Mouse (Mus musculus) neural tube, embryonic 15.5 days (tissue): ENCODE measurements at regions not wholly inside any gene's neighbourhood (a gene's known extent, or its start where the extent isn't known, plus 50 kb on each side); places are given as distances from the start of the nearest gene placed in this dataset.
"Not testable (repeated sequence)": the region's sequence is repeated elsewhere in the genome, so short reads cannot be mapped to it uniquely, and the experiment has no call there.

ENCODE experiments used
- ATAC-seq: fragments of 200-750 bp; cut with Nextera tagmentation; 2 replicates; pipeline ENCODE4 v1.8.0; 2017; ENCODE audit warnings: mild to moderate bottlenecking, moderate TSS enrichment, moderate library complexity; ENCODE audit not compliant: low FRiP score
- H3K27ac ChIP-seq: fragments of 300-500 bp; sonication (generic); replicated peaks from 2 replicates; pipeline ENCODE4 v1.5.1; 2015; ENCODE audit warnings: mild to moderate bottlenecking, inconsistent platforms
- H3K27me3 ChIP-seq: fragments of 300-500 bp; sonication (generic); replicated peaks from 2 replicates; pipeline ENCODE4 v1.6.1; 2015; ENCODE audit warnings: inconsistent platforms
- H3K36me3 ChIP-seq: fragments of 300-500 bp; sonication (generic); 2 replicates; pipeline ENCODE4 v1.6.1; 2015; ENCODE audit warnings: inconsistent platforms
- H3K4me1 ChIP-seq: fragments of 300-500 bp; sonication (generic); 2 replicates; pipeline ENCODE4 v1.6.1; 2015; ENCODE audit warnings: inconsistent platforms
- H3K4me2 ChIP-seq: fragments of 300-500 bp; sonication (generic); 2 replicates; pipeline ENCODE4 v1.6.1; 2015; ENCODE audit warnings: inconsistent platforms, mild to moderate bottlenecking, moderate library complexity
- H3K4me3 ChIP-seq: fragments of 300-500 bp; sonication (generic); replicated peaks from 2 replicates; pipeline ENCODE4 v1.5.1; 2015; ENCODE audit warnings: mild to moderate bottlenecking, inconsistent platforms
- H3K9ac ChIP-seq: fragments of 300-500 bp; sonication (generic); replicated peaks from 2 replicates; pipeline ENCODE4 v1.6.1; 2015; ENCODE audit warnings: mild to moderate bottlenecking, inconsistent platforms
- H3K9me3 ChIP-seq: fragments of 300-500 bp; sonication (generic); replicated peaks from 2 replicates; pipeline ENCODE4 v1.6.1; 2016; ENCODE audit warnings: inconsistent platforms
- WGBS: fragments of 180-500 bp; shearing (Covaris S2); methylation state at CpG from one replicate; pipeline ENCODE4 v1.1.7; 2015; ENCODE audit warnings: mixed read lengths; 5-methylcytosine and 5-hydroxymethylcytosine counted together

DNA sequence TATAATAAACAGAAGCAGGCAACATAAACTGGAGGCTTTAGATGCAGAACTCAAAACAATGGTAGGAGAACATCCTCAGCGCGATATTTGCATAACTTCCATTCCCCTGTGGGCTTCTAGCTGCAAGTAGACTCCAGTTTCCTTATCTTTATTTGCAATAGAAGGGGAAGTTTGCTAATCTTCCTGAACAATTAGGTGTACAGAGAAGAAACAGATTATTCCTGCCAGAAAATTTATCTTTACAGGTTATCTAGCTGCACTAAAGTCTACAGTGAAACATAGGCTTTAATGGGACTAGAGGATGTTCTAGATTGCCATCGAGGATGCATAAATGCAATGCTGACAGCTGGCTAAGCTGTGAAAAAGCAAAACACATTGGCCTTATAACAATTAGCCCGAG is 1544.0 kb downstream of the Efna5 start:
- H3K4me1 ChIP-seq, result no peaks in the 10 kb centered on the region
- no peaks in the 10 kb centered on the region for H3K9me3 ChIP-seq
- H3K9ac ChIP-seq, result no peak overlapping the region
- 84% methylated on average over 4 of the region's 4 CpGs for WGBS
- no peak overlapping the region for H3K4me3 ChIP-seq
- ATAC-seq, result no peak
- H3K4me2 ChIP-seq, result no peak overlapping the region
- no peaks in the 10 kb centered on the region for H3K36me3 ChIP-seq
- no peaks in the 10 kb centered on the region for H3K27me3 ChIP-seq
- H3K27ac ChIP-seq, result no peak overlapping the region

DNA sequence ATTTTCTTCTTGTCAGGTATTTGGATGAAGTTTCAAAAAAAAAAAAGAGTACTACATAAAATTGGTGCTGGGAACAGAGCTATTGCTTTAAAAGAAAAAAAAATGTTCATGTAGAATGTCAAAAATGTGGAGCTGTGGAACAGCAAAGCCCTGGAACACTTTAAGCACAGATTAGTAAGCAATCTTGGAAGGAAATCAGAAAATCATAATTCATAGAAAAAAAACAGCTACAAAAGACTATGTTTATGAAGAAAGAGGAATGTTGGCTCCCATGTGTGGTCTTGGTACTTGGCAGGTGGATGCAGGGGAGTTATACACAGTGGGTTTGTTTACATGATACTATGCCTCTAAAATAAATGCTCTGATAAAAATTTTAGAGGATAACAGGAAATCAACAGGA is 1555.7 kb downstream of the Efna5 start:
- Histone ChIP-seq H3K4me3 (no peak overlapping the region), H3K9me3 (no peaks in the 10 kb centered on the region), H3K27ac (no peak overlapping the region), H3K4me1 (no peaks in the 10 kb centered on the region), H3K36me3 (no peaks in the 10 kb centered on the region), H3K27me3 (no peaks in the 10 kb centered on the region), H3K9ac (no peak overlapping the region), H3K4me2 (no peak overlapping the region)
- ATAC-seq, result no peak

DNA sequence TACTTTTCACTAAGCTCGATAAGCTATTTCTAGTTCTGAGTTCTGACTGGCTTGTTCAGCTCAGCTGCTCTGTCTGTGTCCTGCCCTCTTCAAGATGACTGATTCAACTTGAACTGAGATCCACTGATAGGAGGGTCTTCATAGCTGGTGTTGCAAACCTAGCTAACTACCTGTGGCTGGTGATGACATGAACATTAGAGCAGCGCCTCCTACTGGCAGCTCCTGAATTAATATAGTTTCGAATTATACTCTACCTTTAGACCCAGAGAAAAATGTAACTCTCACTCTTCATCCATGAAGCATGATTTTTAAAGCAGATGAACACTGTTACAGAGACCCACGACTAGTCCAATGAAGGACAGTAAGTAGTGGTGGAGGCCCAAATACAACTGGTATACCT is 1560.3 kb downstream of the Efna5 start:
- 68% methylated on average over 4 of the region's 4 CpGs for WGBS
- ATAC-seq, result no peak
- H3K4me3 ChIP-seq, result no peak overlapping the region
- no peak overlapping the region for H3K27ac ChIP-seq
- H3K4me2 ChIP-seq, result no peak overlapping the region
- no peaks in the 10 kb centered on the region for H3K27me3 ChIP-seq
- no peak overlapping the region for H3K9ac ChIP-seq
- H3K36me3 ChIP-seq, result no peaks in the 10 kb centered on the region
- H3K4me1 ChIP-seq, result no peaks in the 10 kb centered on the region
- H3K9me3 ChIP-seq, result no peaks in the 10 kb centered on the region

DNA sequence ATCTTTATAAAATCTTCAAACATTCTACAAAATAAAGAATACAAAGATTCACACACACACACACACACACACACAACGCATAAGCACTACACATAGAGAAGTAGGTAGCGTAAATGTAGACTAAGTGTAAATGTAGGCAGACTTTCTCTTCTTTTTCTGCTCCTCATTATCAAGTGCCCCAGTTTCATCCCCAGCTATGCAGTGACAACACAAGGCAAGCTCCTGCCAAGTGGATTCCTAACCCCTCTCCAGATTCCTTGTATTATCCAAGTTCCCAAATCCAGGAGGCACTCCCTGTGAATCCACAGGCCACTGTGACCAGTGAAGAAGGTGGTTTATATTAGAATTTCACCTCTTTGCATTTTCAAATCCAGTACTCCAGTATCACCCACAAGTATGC is 1567.7 kb downstream of the Efna5 start:
- H3K4me1 ChIP-seq, result no peaks in the 10 kb centered on the region
- WGBS, result 95% methylated on average over 2 of the region's 2 CpGs
- ATAC-seq, result no peak

DNA sequence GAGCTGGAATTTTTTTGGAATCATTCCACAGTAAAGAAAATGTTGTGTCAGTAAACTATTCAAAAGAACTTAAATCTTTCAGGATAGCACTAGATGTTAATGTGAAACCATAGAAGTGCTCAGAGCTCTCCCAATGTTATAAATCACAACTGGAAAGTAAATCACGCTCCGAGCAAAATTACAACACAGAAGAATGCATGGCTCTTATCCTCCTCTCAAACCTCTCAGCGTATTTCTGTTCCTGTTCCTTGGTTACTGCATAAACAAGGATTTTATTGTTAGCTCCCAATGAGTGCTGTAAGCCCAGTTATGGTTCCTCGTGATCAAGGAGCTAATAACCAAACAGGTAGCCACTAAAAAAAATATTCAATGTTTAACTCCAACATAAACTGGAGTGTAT is 1569.9 kb downstream of the Efna5 start:
- H3K9ac ChIP-seq, result no peak overlapping the region
- H3K36me3 ChIP-seq, result no peaks in the 10 kb centered on the region
- H3K27me3 ChIP-seq, result no peaks in the 10 kb centered on the region
- H3K4me3 ChIP-seq, result no peak overlapping the region
- H3K4me1 ChIP-seq, result no peaks in the 10 kb centered on the region
- H3K4me2 ChIP-seq, result no peak overlapping the region
- no peak for ATAC-seq
- 69% methylated on average over 4 of the region's 4 CpGs for WGBS
- no peaks in the 10 kb centered on the region for H3K9me3 ChIP-seq
- no peak overlapping the region for H3K27ac ChIP-seq

More for the DNA sequence above, 1567.7 kb downstream of the Efna5 start:
- H3K27ac ChIP-seq, result no peak overlapping the region
- no peaks in the 10 kb centered on the region for H3K36me3 ChIP-seq
- no peak overlapping the region for H3K4me2 ChIP-seq
- no peaks in the 10 kb centered on the region for H3K9me3 ChIP-seq
- no peak overlapping the region for H3K9ac ChIP-seq
- no peak overlapping the region for H3K4me3 ChIP-seq
- no peaks in the 10 kb centered on the region for H3K27me3 ChIP-seq

DNA sequence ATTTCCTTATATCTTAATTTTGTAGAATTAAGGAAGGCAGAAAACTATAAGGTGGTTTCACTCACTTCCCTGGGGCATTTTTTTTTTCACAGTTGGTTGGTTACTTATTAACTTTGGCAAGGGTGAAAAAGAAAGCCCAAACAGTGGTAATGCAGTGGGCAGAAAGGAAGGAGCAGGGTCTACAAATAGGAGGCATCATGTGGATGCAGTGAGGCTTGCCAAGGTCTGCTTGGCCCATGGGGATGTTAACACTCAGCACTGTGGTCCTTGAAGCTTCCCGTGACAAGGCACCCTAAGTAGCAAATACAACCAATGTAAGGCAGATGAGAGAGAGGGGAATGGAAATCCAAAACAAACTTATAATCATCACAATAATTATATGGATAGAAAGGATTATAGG is 1577.5 kb downstream of the Efna5 start:
- no peaks in the 10 kb centered on the region for H3K36me3 ChIP-seq
- H3K4me3 ChIP-seq, result no peak overlapping the region
- ATAC-seq, result no peak
- H3K9me3 ChIP-seq, result no peaks in the 10 kb centered on the region
- H3K4me2 ChIP-seq, result no peak overlapping the region
- no peaks in the 10 kb centered on the region for H3K27me3 ChIP-seq
- no peaks in the 10 kb centered on the region for H3K4me1 ChIP-seq
- WGBS, result 58% methylated on average over 1 of the region's 1 CpGs
- H3K27ac ChIP-seq, result no peak overlapping the region
- no peak overlapping the region for H3K9ac ChIP-seq

DNA sequence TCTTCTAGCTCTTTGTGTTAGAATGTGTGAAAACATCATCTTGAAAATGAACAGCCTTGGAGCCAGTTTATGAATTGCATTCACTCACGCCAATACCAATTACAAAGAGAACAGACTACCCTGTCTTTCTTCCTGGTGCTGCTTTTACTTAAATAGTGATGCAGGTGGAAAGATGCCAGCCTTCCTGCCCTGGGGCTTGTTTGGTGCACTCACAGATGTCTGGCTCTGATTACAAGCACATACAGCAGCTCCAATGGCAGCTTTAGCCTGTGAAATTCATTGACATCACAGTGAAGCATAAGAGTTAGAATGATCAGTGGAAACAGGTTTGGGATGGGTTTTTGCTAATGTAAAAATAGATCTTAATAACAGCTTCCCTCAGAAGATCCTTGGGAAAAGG is 1579.1 kb downstream of the Efna5 start:
- 31% methylated on average over 1 of the region's 1 CpGs for WGBS
- Histone ChIP-seq H3K27ac (peak overlapping the region; percentile 37; the same call in 1 of the 2 replicates), H3K4me3 (no peak overlapping the region), H3K4me1 (no peaks in the 10 kb centered on the region), H3K27me3 (no peaks in the 10 kb centered on the region), H3K36me3 (no peaks in the 10 kb centered on the region), H3K4me2 (no peak overlapping the region), H3K9ac (no peak overlapping the region), H3K9me3 (no peaks in the 10 kb centered on the region)
- ATAC-seq, result peak; percentile 72

DNA sequence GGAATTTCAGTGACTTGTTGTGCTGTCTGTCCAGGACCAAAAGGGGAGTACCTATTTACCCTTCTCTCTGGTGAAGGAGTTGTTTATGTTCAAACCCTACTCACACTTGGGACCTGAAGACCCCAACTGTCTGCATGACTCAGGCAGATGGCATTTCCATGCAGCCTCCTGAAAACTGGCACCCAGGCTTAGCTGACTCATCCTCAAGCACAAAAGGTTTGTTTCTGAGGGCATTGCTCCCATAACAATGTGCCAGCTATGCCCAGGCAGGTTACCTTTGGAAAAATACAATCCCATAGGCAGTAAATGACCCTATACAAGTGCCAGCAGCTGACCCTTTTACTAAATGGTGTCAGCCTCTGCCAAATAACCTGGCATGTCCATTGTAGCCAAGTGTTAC is 1579.9 kb downstream of the Efna5 start:
- H3K27me3 ChIP-seq, result no peaks in the 10 kb centered on the region
- no peak for ATAC-seq
- H3K4me2 ChIP-seq, result no peak overlapping the region
- no peak overlapping the region for H3K27ac ChIP-seq
- H3K9me3 ChIP-seq, result no peaks in the 10 kb centered on the region
- H3K36me3 ChIP-seq, result no peaks in the 10 kb centered on the region
- H3K9ac ChIP-seq, result no peak overlapping the region
- no peaks in the 10 kb centered on the region for H3K4me1 ChIP-seq
- H3K4me3 ChIP-seq, result no peak overlapping the region

DNA sequence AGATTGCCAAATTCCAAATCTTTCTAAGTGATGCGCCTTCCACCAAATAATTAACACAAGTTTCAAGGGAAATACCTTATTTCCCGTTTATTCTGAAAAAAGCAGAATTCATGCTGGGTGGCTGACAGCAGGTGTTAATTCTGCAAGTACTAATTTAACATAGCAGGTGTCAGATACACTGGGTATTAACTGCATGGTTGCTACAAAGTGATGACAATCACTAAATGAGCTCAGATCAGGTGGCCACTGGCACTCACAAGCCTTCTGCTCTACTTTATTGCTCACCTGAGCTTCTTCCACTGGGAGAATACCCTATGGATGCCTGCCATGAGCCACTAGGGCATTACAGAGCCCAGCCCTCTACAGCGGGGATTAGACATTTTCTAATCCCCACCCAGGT is 1590.0 kb downstream of the Efna5 start:
- no peak overlapping the region for H3K9ac ChIP-seq
- no peaks in the 10 kb centered on the region for H3K9me3 ChIP-seq
- H3K27ac ChIP-seq, result no peak overlapping the region
- no peak overlapping the region for H3K4me2 ChIP-seq
- ATAC-seq, result no peak
- H3K4me3 ChIP-seq, result no peak overlapping the region
- 70% methylated on average over 3 of the region's 3 CpGs for WGBS
- no peaks in the 10 kb centered on the region for H3K4me1 ChIP-seq
- no peaks in the 10 kb centered on the region for H3K27me3 ChIP-seq
- H3K36me3 ChIP-seq, result no peaks in the 10 kb centered on the region

DNA sequence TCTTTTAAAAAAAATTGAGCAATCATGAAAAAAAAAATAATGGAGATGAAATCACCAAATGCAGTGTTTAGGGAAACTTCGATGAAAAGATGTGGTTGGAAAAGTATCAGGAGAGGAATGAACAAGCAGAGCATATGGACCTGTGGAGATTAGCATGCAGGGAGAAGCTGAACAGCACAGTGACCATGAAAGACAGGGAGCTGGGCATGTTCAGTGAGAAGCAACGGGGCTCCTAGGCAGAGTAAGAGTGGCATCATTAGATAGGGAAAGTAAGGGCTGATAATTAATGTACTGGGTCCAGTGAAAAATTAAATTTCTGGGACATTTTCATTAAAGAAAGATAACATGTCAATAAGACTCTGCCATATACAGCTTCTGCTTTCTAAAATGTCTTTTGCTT is 1592.5 kb downstream of the Efna5 start:
- H3K27me3 ChIP-seq, result no peaks in the 10 kb centered on the region
- no peaks in the 10 kb centered on the region for H3K9me3 ChIP-seq
- H3K4me3 ChIP-seq, result no peak overlapping the region
- no peaks in the 10 kb centered on the region for H3K36me3 ChIP-seq
- ATAC-seq, result no peak
- H3K27ac ChIP-seq, result no peak overlapping the region
- 62% methylated on average over 2 of the region's 2 CpGs for WGBS
- no peaks in the 10 kb centered on the region for H3K4me1 ChIP-seq
- no peak overlapping the region for H3K4me2 ChIP-seq
- no peak overlapping the region for H3K9ac ChIP-seq

DNA sequence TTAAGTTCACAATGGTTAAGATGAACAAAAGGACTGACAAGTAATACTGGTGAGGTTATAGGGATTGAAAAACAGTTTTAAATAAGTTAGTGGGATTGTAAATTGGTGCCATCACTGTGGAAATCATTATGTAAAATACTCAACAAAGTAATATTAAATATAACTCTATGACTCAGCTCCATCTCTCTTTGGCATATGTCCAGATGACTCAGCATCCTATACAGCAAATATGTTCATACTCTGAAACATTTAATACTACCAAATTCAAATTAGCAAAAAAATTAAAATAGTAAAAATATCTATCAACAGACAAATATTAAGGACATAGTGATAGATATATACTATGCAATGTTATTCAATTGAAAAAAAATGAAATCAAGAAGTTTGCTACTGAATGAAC is 1607.5 kb downstream of the Efna5 start:
- Histone ChIP-seq H3K4me2 (no peak overlapping the region), H3K27me3 (no peaks in the 10 kb centered on the region), H3K9ac (no peak overlapping the region), H3K4me1 (no peaks in the 10 kb centered on the region), H3K9me3 (no peaks in the 10 kb centered on the region), H3K36me3 (no peaks in the 10 kb centered on the region), H3K27ac (no peak overlapping the region), H3K4me3 (no peak overlapping the region)
- ATAC-seq, result no peak

DNA sequence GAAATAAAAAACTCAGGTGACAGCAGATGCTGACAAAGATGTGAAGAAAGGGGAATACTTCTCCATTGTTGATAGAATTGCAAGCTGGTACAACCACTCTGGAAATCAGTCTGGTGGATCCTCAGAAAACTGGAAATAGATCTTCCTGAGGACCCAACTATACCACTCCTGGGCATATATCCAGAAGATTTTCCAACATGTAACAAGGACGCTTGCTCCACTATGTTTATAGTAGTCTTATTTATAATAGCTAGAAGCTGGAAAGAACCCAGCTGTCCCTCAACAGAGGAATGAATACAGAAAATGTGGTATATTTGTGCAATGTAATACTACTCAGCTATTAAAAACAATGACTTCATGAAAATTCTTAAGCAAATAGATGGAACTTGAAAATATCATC is 1624.6 kb downstream of the Efna5 start:
- not testable (repeated sequence) for H3K4me3 ChIP-seq, H3K36me3 ChIP-seq, H3K27ac ChIP-seq, H3K9ac ChIP-seq, H3K4me1 ChIP-seq, ATAC-seq, H3K9me3 ChIP-seq, H3K27me3 ChIP-seq, H3K4me2 ChIP-seq
- WGBS, result 81% methylated on average over 1 of the region's 1 CpGs

DNA sequence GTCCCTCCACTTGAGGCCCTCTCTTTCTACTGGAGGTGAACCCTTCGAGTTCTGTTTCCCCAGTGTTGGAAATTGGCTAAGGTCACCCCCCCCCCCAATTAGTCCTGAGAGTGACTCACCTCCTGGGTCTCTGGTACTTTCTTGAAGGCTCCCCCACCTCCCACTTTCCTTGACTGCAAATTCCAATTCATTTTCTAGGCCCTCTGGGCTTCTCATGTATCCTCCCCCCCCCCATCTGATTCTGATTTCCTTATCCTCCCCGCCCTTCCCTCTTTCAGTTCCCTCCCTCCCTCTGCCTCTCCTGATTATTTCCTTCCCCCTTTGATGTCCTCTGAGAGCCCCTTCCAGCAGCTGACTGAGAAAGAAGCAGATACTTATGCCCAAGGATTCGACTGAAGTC is 1632.7 kb downstream of the Efna5 start:
- 68% methylated on average over 3 of the region's 3 CpGs for WGBS
- Histone ChIP-seq H3K4me3 (no peak overlapping the region), H3K36me3 (no peaks in the 10 kb centered on the region), H3K9me3 (no peaks in the 10 kb centered on the region), H3K9ac (no peak overlapping the region), H3K4me1 (no peaks in the 10 kb centered on the region), H3K4me2 (no peak overlapping the region), H3K27ac (no peak overlapping the region), H3K27me3 (no peaks in the 10 kb centered on the region)
- ATAC-seq, result no peak
